Mouse (Mus musculus) small intestine, adult 2 months (tissue): ENCODE measurements around the gene Olfr1126. TPM values are rescaled to one million over a fixed set of nuclear protein-coding genes. Genes with fewer than 3 reads are reported as not detected.
"Not testable (repeated sequence)": the region's sequence is repeated elsewhere in the genome, so short reads cannot be mapped to it uniquely, and the experiment has no call there.

ENCODE experiments used
- H3K27ac ChIP-seq: fragments of 200-500 bp; 2 replicates; pipeline ENCODE4 v1.5.1; 2012; ENCODE audit warnings: low read depth, low read length, control low read depth, inconsistent platforms; ENCODE audit not compliant: insufficient read depth
- H3K27me3 ChIP-seq: fragments of 200-500 bp; 2 replicates; pipeline ENCODE4 v1.6.1; 2012; ENCODE audit warnings: mild to moderate bottlenecking, moderate library complexity, low read length, inconsistent platforms; ENCODE audit not compliant: control insufficient read depth, insufficient read depth
- H3K36me3 ChIP-seq: fragments of 200-500 bp; 2 replicates; pipeline ENCODE4 v1.6.1; 2012; ENCODE audit warnings: mild to moderate bottlenecking, low read length, control low read depth, inconsistent platforms; ENCODE audit not compliant: control insufficient read depth, insufficient read depth
- H3K4me1 ChIP-seq: fragments of 200-500 bp; 2 replicates; pipeline ENCODE4 v1.6.1; 2012; ENCODE audit warnings: low read length, inconsistent platforms, mixed read lengths; ENCODE audit not compliant: control insufficient read depth, insufficient read depth, insufficient read length
- H3K4me3 ChIP-seq: fragments of 200-500 bp; 2 replicates; pipeline ENCODE4 v1.5.1; 2012; ENCODE audit warnings: low read depth, mild to moderate bottlenecking, control low read depth, inconsistent platforms, low read length, moderate library complexity
- CTCF ChIP-seq: fragments of 200-500 bp; IDR thresholded peaks from 2 replicates; pipeline ENCODE4 v1.5.1; 2012; ENCODE audit warnings: low read depth, mild to moderate bottlenecking, control low read depth, inconsistent platforms, low read length, moderate library complexity, mixed read lengths; ENCODE audit not compliant: insufficient replicate concordance, insufficient read length; ENCODE audit errors: extremely low read depth
- POLR2A ChIP-seq: fragments of 200-500 bp; IDR thresholded peaks from 2 replicates; pipeline ENCODE4 v1.6.1; 2012; ENCODE audit warnings: low read depth, mild to moderate bottlenecking, control low read depth, inconsistent platforms, low read length, moderate library complexity
- WGBS: fragments of 180-500 bp; shearing (Covaris S2); methylation state at CpG from one replicate; pipeline ENCODE4 v1.1.7; 2018; 5-methylcytosine and 5-hydroxymethylcytosine counted together
- polyA plus RNA-seq: library from polyadenylated mRNA; depleted of rRNA; stranded (reverse); fragments of >200 nt; gene quantifications from 2 replicates; pipeline ENCODE4 v1.2.3, GENCODE M21; 2012; rRNA removed

Gene Olfr1126
- polyA plus RNA-seq, 1 experiment = not detected

DNA sequence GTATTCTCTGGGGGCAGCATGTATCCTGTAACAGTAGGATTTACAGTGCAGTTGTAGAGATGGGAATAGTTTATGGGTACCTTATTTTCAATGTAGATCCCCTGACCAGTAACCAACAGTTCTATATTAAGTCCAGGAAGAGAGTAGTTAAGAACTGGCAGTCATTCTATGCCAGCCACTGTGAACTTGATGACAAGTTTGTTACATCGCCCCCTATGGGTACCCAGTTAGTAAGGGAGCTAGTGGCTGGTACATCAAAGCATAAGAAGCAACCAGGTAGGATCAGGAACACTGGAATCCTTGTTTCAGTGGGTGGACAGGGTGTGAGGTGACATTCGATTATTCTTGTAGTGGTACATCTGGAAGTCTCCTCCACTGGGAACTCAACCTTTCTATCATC is 28.5 kb downstream of the Olfr1126 start:
- WGBS = 67% methylated on average over 2 of the region's 2 CpGs
- Histone ChIP-seq H3K27me3 (no peaks in the 10 kb centered on the region), H3K4me1 (no peaks in the 10 kb centered on the region), H3K36me3 (no peaks in the 10 kb centered on the region), H3K4me3 (no peak overlapping the region), H3K27ac (no peak overlapping the region)
- TF ChIP-seq CTCF (no peak), POLR2A (no peak)

DNA sequence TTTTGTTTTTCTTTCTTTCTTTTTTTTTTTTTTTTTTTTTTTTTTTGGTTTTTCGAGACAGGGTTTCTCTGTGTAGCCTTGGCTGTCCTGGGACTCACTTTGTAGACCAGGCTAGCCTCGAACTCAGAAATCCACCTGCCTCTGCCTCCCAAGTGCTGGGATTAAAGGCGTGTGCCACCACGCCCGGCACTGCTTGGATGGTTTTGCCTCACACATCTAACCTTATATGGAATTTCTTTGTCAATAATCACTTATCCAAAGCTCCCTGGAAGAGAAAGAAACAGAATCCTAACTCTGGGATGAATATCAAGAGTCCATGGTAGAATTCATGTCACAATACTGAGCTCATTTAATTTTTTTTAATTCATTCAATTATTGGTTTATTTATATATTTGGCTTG is 43.2 kb downstream of the Olfr1126 start, which contains the start of gene Pramel7:
TSS of gene Pramel7 (minus strand) at position 101 of the 400 bp plus-strand sequence.
- 87% methylated on average over 4 of the region's 5 CpGs for WGBS
- not testable (repeated sequence) for H3K27ac ChIP-seq, H3K27me3 ChIP-seq, H3K36me3 ChIP-seq, H3K4me1 ChIP-seq, H3K4me3 ChIP-seq

DNA sequence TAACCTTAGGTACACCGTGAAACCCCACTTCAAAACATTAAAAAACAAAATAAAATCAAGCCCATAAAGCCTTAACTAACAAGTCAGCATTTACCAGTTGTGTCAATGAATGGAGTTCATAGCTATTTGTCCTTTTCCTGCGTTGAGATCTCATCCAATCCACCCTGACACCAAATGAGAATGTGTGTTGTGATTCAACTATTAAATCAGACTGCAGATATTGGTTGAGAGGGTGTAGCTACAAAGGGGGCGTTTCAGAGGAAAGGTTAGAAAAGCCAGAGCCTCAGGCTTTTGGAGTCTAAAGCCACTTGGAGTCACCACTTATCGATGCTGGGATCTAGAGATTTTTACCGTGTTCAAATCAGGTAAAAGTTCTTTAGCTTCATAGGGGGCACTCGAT is 52.5 kb downstream of the Olfr1126 start, which contains the start of gene Pramel6:
TSS of gene Pramel6 (plus strand) at position 301 of the 400 bp plus-strand sequence.
- Histone ChIP-seq H3K4me1 (no peaks in the 10 kb centered on the region), H3K27ac (no peak within 1 kb of the TSS), H3K27me3 (no peaks in the 10 kb centered on the region), H3K36me3 (no peaks in the 10 kb centered on the region), H3K4me3 (no peak within 1 kb of the TSS)
- TF ChIP-seq POLR2A (no peak), CTCF (no peak)
- WGBS = 80% methylated on average over 6 of the region's 6 CpGs

Other genes starting within 250 kb of the Olfr1126 start
- gene Olfr1113, start 245.0 kb upstream of the Olfr1126 start, polyA plus RNA-seq = not detected in 2 replicates
- gene Olfr1115, start 205.9 kb upstream of the Olfr1126 start, polyA plus RNA-seq = not detected in 2 replicates
- not detected in 2 replicates for gene Olfr1116, start 186.4 kb upstream of the Olfr1126 start, polyA plus RNA-seq
- not detected in 2 replicates for gene Olfr1118, start 146.4 kb upstream of the Olfr1126 start, polyA plus RNA-seq
- not detected in 2 replicates for gene Olfr1120, start 99.1 kb upstream of the Olfr1126 start, polyA plus RNA-seq
- gene Olfr1121, start 84.1 kb upstream of the Olfr1126 start, polyA plus RNA-seq = not detected in 2 replicates
- gene Olfr1122, start 68.1 kb upstream of the Olfr1126 start, polyA plus RNA-seq = not detected in 2 replicates
- gene Olfr1123, start 37.3 kb upstream of the Olfr1126 start, polyA plus RNA-seq = not detected in 2 replicates
- gene Olfr1124, start 23.7 kb upstream of the Olfr1126 start, polyA plus RNA-seq = not detected in 2 replicates
- not detected in 2 replicates for gene Pramel7, start 43.1 kb downstream of the Olfr1126 start, polyA plus RNA-seq
- gene Pramel6, start 52.6 kb downstream of the Olfr1126 start, polyA plus RNA-seq = not detected in 2 replicates
- gene Olfr153, start 77.8 kb downstream of the Olfr1126 start, polyA plus RNA-seq = not detected in 2 replicates
- not detected in 2 replicates for gene Olfr1128, start 91.6 kb downstream of the Olfr1126 start, polyA plus RNA-seq
- gene Olfr1129, start 119.9 kb downstream of the Olfr1126 start, polyA plus RNA-seq = not detected in 2 replicates
- not detected in 2 replicates for gene Olfr1130, start 152.2 kb downstream of the Olfr1126 start, polyA plus RNA-seq
- gene Olfr1131, start 173.1 kb downstream of the Olfr1126 start, polyA plus RNA-seq = not detected in 2 replicates
- gene Olfr1132, start 183.6 kb downstream of the Olfr1126 start, polyA plus RNA-seq = not detected in 2 replicates
- not detected in 2 replicates for gene Olfr1133, start 193.4 kb downstream of the Olfr1126 start, polyA plus RNA-seq
- gene Olfr1134, start 204.5 kb downstream of the Olfr1126 start, polyA plus RNA-seq = not detected in 2 replicates
- not detected in 2 replicates for gene Olfr1135, start 219.7 kb downstream of the Olfr1126 start, polyA plus RNA-seq
- not detected in 2 replicates for gene Olfr1136, start 240.0 kb downstream of the Olfr1126 start, polyA plus RNA-seq